Mouse (Mus musculus) hindbrain, embryonic 15.5 days (tissue): ENCODE measurements around the gene Zranb3. TPM values are rescaled to one million over a fixed set of nuclear protein-coding genes. Genes with fewer than 3 reads are reported as not detected.
"Not testable (repeated sequence)": the region's sequence is repeated elsewhere in the genome, so short reads cannot be mapped to it uniquely, and the experiment has no call there.

Experiments used
- ATAC-seq: fragments of 200-750 bp; cut with Nextera tagmentation; 2 replicates; pipeline ENCODE4 v1.8.0; 2017; ENCODE audit warnings: low read depth, moderate number of reproducible peaks, moderate TSS enrichment; ENCODE audit not compliant: low FRiP score
- H3K27ac ChIP-seq: fragments of 300-500 bp; sonication (generic); replicated peaks from 2 replicates; pipeline ENCODE4 v1.5.1; 2015; ENCODE audit warnings: mild to moderate bottlenecking, inconsistent platforms
- H3K27me3 ChIP-seq: fragments of 300-500 bp; sonication (generic); 2 replicates; pipeline ENCODE4 v1.6.1; 2015; ENCODE audit warnings: control low read depth, inconsistent platforms
- H3K36me3 ChIP-seq: fragments of 300-500 bp; sonication (generic); 2 replicates; pipeline ENCODE4 v1.6.1; 2015; ENCODE audit warnings: control low read depth, inconsistent platforms
- H3K4me1 ChIP-seq: fragments of 300-500 bp; sonication (generic); replicated peaks from 2 replicates; pipeline ENCODE4 v1.6.1; 2015; ENCODE audit warnings: control low read depth, inconsistent platforms
- H3K4me2 ChIP-seq: fragments of 300-500 bp; sonication (generic); 2 replicates; pipeline ENCODE4 v1.6.1; 2015; ENCODE audit warnings: moderate library complexity, mild to moderate bottlenecking, inconsistent platforms
- H3K4me3 ChIP-seq: fragments of 300-500 bp; sonication (generic); 2 replicates; pipeline ENCODE4 v1.5.1; 2015; ENCODE audit warnings: mild to moderate bottlenecking, inconsistent platforms
- H3K9ac ChIP-seq: fragments of 300-500 bp; sonication (generic); 2 replicates; pipeline ENCODE4 v1.6.1; 2015; ENCODE audit warnings: inconsistent platforms
- H3K9me3 ChIP-seq: fragments of 300-500 bp; sonication (generic); 2 replicates; pipeline ENCODE4 v1.6.1; 2016; ENCODE audit warnings: control low read depth, inconsistent platforms
- WGBS: fragments of 180-500 bp; shearing (Covaris S2); methylation state at CpG from one replicate; pipeline ENCODE4 v1.1.7; 2015; 5-methylcytosine and 5-hydroxymethylcytosine counted together
- polyA plus RNA-seq: library from polyadenylated mRNA; unstranded; fragments of >200 nt; fragmentation: Nextera tagmentation; extraction: Ambion mirVana; gene quantifications from 2 replicates; pipeline ENCODE4 v1.2.1, GENCODE M21; 2015

Zranb3 gene
- polyA plus RNA-seq, 1 experiment from 2014 or later: 3.6 TPM

- 94% methylated on average over 11 of the region's 11 CpGs for WGBS
- H3K4me1 ChIP-seq, H3K4me2 ChIP-seq, H3K36me3 ChIP-seq, H3K27ac ChIP-seq, ATAC-seq, H3K4me3 ChIP-seq, H3K27me3 ChIP-seq, H3K9me3 ChIP-seq, H3K9ac ChIP-seq: not testable (repeated sequence)
Measured at GRCm38 (mm10) chr1:128006042-128006600, 96.7 kb downstream of the Zranb3 start.

GRCm38 (mm10) chr1:128004371-128004720 is 98.5 kb downstream of the Zranb3 start:
- Histone ChIP-seq H3K9ac (no peak overlapping the region), H3K27ac (no peak overlapping the region), H3K9me3 (no peaks in the 10 kb centered on the region), H3K4me1 (no peaks in the 10 kb centered on the region; the same call in 1 of the 2 replicates), H3K27me3 (no peaks in the 10 kb centered on the region), H3K4me3 (no peak overlapping the region), H3K36me3 (no peaks in the 10 kb centered on the region), H3K4me2 (no peak overlapping the region)
- 79% methylated on average over 2 of the region's 2 CpGs for WGBS
- ATAC-seq: no peak

- no peaks in the 10 kb centered on the region; the same call in 1 of the 2 replicates for H3K4me1 ChIP-seq
- ATAC-seq: no peak
- no peaks in the 10 kb centered on the region for H3K9me3 ChIP-seq
- no peak overlapping the region for H3K27ac ChIP-seq
- H3K4me2 ChIP-seq: no peak overlapping the region
- no peaks in the 10 kb centered on the region for H3K27me3 ChIP-seq
- H3K9ac ChIP-seq: no peak overlapping the region
- 77% methylated on average over 4 of the region's 4 CpGs for WGBS
- no peaks in the 10 kb centered on the region for H3K36me3 ChIP-seq
- no peak overlapping the region for H3K4me3 ChIP-seq
Measured at GRCm38 (mm10) chr1:128003712-128004370, 99.0 kb downstream of the Zranb3 start.

GRCm38 (mm10) chr1:128002159-128002558 is 100.7 kb downstream of the Zranb3 start:
- 94% methylated on average over 2 of the region's 2 CpGs for WGBS
- Histone ChIP-seq H3K36me3 (no peaks in the 10 kb centered on the region), H3K27me3 (no peaks in the 10 kb centered on the region), H3K4me1 (no peaks in the 10 kb centered on the region; the same call in 1 of the 2 replicates), H3K9ac (no peak overlapping the region), H3K4me3 (no peak overlapping the region), H3K4me2 (no peak overlapping the region), H3K27ac (no peak overlapping the region), H3K9me3 (no peaks in the 10 kb centered on the region)
- no peak for ATAC-seq

- not testable (repeated sequence) for H3K4me3 ChIP-seq, H3K9ac ChIP-seq, H3K36me3 ChIP-seq, H3K4me2 ChIP-seq, H3K9me3 ChIP-seq, H3K4me1 ChIP-seq, H3K27ac ChIP-seq, H3K27me3 ChIP-seq, ATAC-seq
- 85% methylated on average over 4 of the region's 4 CpGs for WGBS
Measured at GRCm38 (mm10) chr1:128000931-128001330, 101.9 kb downstream of the Zranb3 start.

GRCm38 (mm10) chr1:127993892-127994291 is 109.0 kb downstream of the Zranb3 start:
- Histone ChIP-seq H3K4me2 (no peak overlapping the region), H3K9ac (no peak overlapping the region), H3K27me3 (no peaks in the 10 kb centered on the region), H3K36me3 (no peaks in the 10 kb centered on the region), H3K4me3 (no peak overlapping the region), H3K27ac (no peak overlapping the region), H3K9me3 (no peaks in the 10 kb centered on the region), H3K4me1 (peaks cover 8% of the 10 kb centered on the region)
- ATAC-seq: no peak
- WGBS: 92% methylated on average over 4 of the region's 4 CpGs

GRCm38 (mm10) chr1:127989876-127990731 is 112.7 kb downstream of the Zranb3 start:
- peak overlapping the region; percentile 77 for H3K27ac ChIP-seq
- 37% methylated on average over 9 of the region's 9 CpGs for WGBS
- no peak overlapping the region for H3K4me3 ChIP-seq
- H3K36me3 ChIP-seq: no peaks in the 10 kb centered on the region
- H3K4me2 ChIP-seq: peak overlapping the region; percentile 18; the same call in 1 of the 2 replicates
- peak; percentile 90 for ATAC-seq
- no peak overlapping the region for H3K9ac ChIP-seq
- H3K27me3 ChIP-seq: no peaks in the 10 kb centered on the region
- H3K9me3 ChIP-seq: no peaks in the 10 kb centered on the region
- H3K4me1 ChIP-seq: peaks cover 8% of the 10 kb centered on the region

- Histone ChIP-seq H3K4me3 (no peak overlapping the region), H3K4me1 (peaks cover 8% of the 10 kb centered on the region), H3K27ac (peak overlapping the region; percentile 77), H3K9ac (no peak overlapping the region), H3K9me3 (no peaks in the 10 kb centered on the region), H3K4me2 (no peak overlapping the region), H3K27me3 (no peaks in the 10 kb centered on the region), H3K36me3 (no peaks in the 10 kb centered on the region)
- no peak for ATAC-seq
- 76% methylated on average over 4 of the region's 4 CpGs for WGBS
Measured at GRCm38 (mm10) chr1:127989387-127989786, 113.5 kb downstream of the Zranb3 start.

GRCm38 (mm10) chr1:127988246-127988645 is 114.6 kb downstream of the Zranb3 start:
- Histone ChIP-seq H3K27me3 (no peaks in the 10 kb centered on the region), H3K4me2 (no peak overlapping the region), H3K36me3 (no peaks in the 10 kb centered on the region), H3K4me3 (no peak overlapping the region), H3K9me3 (no peaks in the 10 kb centered on the region), H3K4me1 (peaks cover 8% of the 10 kb centered on the region), H3K9ac (no peak overlapping the region), H3K27ac (no peak overlapping the region)
- ATAC-seq: no peak
- 87% methylated on average over 3 of the region's 3 CpGs for whole genome bisulfite sequencing

GRCm38 (mm10) chr1:127985391-127985790 is 117.5 kb downstream of the Zranb3 start:
- WGBS: 27% methylated on average over 3 of the region's 3 CpGs
- H3K4me1 ChIP-seq: peaks cover 5% of the 10 kb centered on the region
- H3K27ac ChIP-seq: no peak overlapping the region
- no peaks in the 10 kb centered on the region for H3K9me3 ChIP-seq
- no peak overlapping the region for H3K4me2 ChIP-seq
- H3K27me3 ChIP-seq: no peaks in the 10 kb centered on the region
- H3K36me3 ChIP-seq: no peaks in the 10 kb centered on the region
- no peak overlapping the region for H3K9ac ChIP-seq
- H3K4me3 ChIP-seq: no peak overlapping the region
- ATAC-seq: no peak

GRCm38 (mm10) chr1:127983274-127983993 is 119.4 kb downstream of the Zranb3 start:
- H3K4me1 ChIP-seq: no peaks in the 10 kb centered on the region
- no peak overlapping the region for H3K4me3 ChIP-seq
- no peak overlapping the region for H3K9ac ChIP-seq
- no peak for ATAC-seq
- H3K9me3 ChIP-seq: no peaks in the 10 kb centered on the region
- WGBS: 93% methylated on average over 5 of the region's 5 CpGs
- H3K36me3 ChIP-seq: no peaks in the 10 kb centered on the region
- H3K27ac ChIP-seq: no peak overlapping the region
- no peak overlapping the region for H3K4me2 ChIP-seq
- H3K27me3 ChIP-seq: no peaks in the 10 kb centered on the region

GRCm38 (mm10) chr1:127982268-127982667 is 120.6 kb downstream of the Zranb3 start:
- WGBS: 96% methylated on average over 3 of the region's 3 CpGs
- H3K4me3 ChIP-seq: no peak overlapping the region
- no peaks in the 10 kb centered on the region for H3K4me1 ChIP-seq
- H3K4me2 ChIP-seq: no peak overlapping the region
- ATAC-seq: no peak
- no peak overlapping the region for H3K9ac ChIP-seq
- no peaks in the 10 kb centered on the region for H3K36me3 ChIP-seq
- no peaks in the 10 kb centered on the region for H3K9me3 ChIP-seq
- H3K27ac ChIP-seq: no peak overlapping the region
- no peaks in the 10 kb centered on the region for H3K27me3 ChIP-seq
